Mouse (Mus musculus): ENCODE results near the gene Bean1. TPM values are rescaled to one million over a fixed set of nuclear protein-coding genes. Genes with fewer than 3 reads are reported as not detected.

The Bean1 gene
- polyA plus RNA-seq, 1 experiment from 2014 or later: not detected

DNA sequence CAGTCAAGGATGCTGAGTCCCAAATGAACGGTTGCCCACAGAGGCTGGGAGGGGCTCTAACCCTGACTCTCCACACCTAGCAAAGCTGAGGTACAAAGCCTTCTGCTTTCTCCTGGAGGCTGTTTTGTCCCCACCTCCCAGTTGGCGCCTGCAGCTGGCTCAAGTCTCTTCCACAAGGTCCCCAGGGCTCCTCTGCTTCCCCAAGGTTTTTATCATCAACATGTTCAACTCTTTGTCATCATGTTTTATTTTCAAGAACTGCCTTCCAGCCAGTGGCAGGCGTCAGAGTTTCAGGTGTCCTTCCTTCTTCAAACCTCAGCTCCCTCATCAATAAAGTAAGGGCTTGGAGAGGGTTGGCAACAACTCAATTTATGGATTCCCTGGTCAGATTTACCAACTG lies 781 bp upstream of the Bean1 start:
- Histone ChIP-seq H3K4me1 (ENCODE audit: insufficient read depth) (peaks cover 9% of the 10 kb centered on the region; the same call in 1 of the 2 replicates), H3K27ac (ENCODE audit: low read depth) (no peak overlapping the region), H3K36me3 (replicated peaks; ENCODE audit: insufficient read depth, low read length) (no peaks in the 10 kb centered on the region), H3K9ac (replicated peaks) (no peak overlapping the region), H3K27me3 (ENCODE audit: insufficient read depth, low read length) (peaks cover 48% of the 10 kb centered on the region), H3K4me3 (ENCODE audit: low read depth, low read length) (no peak overlapping the region), H3K4me2 (ENCODE audit: low read depth, low read length) (no peak overlapping the region), H3K9me3 (ENCODE audit: low read length) (no peaks in the 10 kb centered on the region)
- 56% methylated on average over 3 of the region's 3 CpGs for WGBS (ENCODE audit: insufficient replicate concordance)
- DNase-seq (no peak), ATAC-seq (no peak)
- TF ChIP-seq EP300 (IDR thresholded peaks at IDR 0.05; ENCODE audit: low read depth): no peak
- no peak for TF ChIP-seq CTCF (IDR thresholded peaks at IDR 0.05; ENCODE audit: low read depth)

DNA sequence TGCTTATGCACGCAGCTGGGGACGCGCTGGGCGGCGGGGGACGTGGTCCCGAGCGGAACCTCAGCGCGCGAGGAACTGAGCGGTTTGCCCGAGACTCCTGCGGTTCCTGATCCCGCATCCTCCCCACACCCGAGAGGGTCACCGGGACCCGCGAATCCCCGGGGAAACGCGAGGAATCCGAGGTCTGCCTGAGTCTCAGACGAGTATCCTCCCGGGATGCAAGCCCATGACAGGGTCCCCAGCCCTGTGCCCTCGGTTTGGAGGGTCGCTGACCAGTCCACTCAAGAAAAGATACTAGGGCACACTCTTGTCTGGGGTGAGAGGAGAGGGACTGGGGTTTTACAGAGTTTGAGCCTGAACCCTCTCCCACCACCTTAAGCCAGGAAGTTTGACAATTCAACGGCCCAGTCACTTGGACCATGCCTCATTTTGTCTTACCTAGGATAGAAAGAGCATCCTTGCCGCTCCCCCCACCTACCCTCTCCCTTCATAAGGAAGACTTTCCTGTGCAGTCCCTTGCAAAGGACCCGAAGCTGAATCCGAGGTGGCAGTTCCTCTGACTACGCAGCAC lies 893 bp downstream of the Bean1 start:
- peaks cover 9% of the 10 kb centered on the region; the same call in 1 of the 2 replicates for H3K4me1 ChIP-seq (ENCODE audit: insufficient read depth)
- H3K9ac ChIP-seq (replicated peaks): no peak overlapping the region
- 6% methylated on average over 32 of the region's 32 CpGs for WGBS (ENCODE audit: insufficient replicate concordance)
- no peaks in the 10 kb centered on the region for H3K9me3 ChIP-seq (ENCODE audit: low read length)
- DNase-seq (no peak), ATAC-seq (no peak)
- TF ChIP-seq EP300 (IDR thresholded peaks at IDR 0.05; ENCODE audit: low read depth): no peak
- no peak for TF ChIP-seq CTCF (IDR thresholded peaks at IDR 0.05; ENCODE audit: low read depth)
- H3K4me2 ChIP-seq (ENCODE audit: low read depth, low read length): peak overlapping the region; percentile 83
- peaks cover 48% of the 10 kb centered on the region for H3K27me3 ChIP-seq (ENCODE audit: insufficient read depth, low read length)
- H3K36me3 ChIP-seq (replicated peaks; ENCODE audit: insufficient read depth, low read length): no peaks in the 10 kb centered on the region
- peak overlapping the region; percentile 48 for H3K4me3 ChIP-seq (ENCODE audit: low read depth, low read length)
- no peak overlapping the region for H3K27ac ChIP-seq (ENCODE audit: low read depth)

DNA sequence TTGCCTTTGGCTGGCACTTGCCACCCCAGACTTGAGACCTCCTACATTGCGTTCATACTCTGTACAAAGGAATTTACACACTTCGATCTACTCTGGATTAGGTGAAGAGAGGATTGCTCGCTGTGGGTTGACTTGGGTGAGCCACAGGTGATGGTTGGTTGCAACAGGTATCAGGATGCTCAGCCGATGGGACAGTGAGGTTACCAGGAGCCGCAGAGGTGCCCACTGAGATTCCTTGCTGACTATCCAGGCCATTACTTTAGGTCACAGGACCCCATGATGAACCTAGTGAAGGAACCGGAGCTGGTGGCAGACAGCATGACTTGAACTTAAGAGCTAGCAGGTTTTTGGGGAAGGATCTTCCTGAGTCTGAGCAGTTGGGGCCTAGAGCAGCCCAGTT lies 2.2 kb downstream of the Bean1 start:
- 79% methylated on average over 6 of the region's 6 CpGs for WGBS (ENCODE audit: insufficient replicate concordance)
- no peak for TF ChIP-seq EP300 (IDR thresholded peaks at IDR 0.05; ENCODE audit: low read depth)
- TF ChIP-seq CTCF (IDR thresholded peaks at IDR 0.05; ENCODE audit: low read depth): no peak
- H3K4me1 ChIP-seq (ENCODE audit: insufficient read depth): peaks cover 9% of the 10 kb centered on the region; the same call in 1 of the 2 replicates

GRCm38 (mm10) chr8:104175848-104176527 lies 5.7 kb downstream of the Bean1 start:
- peaks cover 2% of the 10 kb centered on the region; the same call in 1 of the 2 replicates for H3K4me1 ChIP-seq (ENCODE audit: insufficient read depth)
- H3K36me3 ChIP-seq (replicated peaks; ENCODE audit: insufficient read depth, low read length): no peaks in the 10 kb centered on the region
- H3K9ac ChIP-seq (replicated peaks): no peak overlapping the region
- TF ChIP-seq CTCF (IDR thresholded peaks at IDR 0.05; ENCODE audit: low read depth) (no peak), EP300 (IDR thresholded peaks at IDR 0.05; ENCODE audit: low read depth) (no peak)
- no peaks in the 10 kb centered on the region for H3K9me3 ChIP-seq (ENCODE audit: low read length)
- WGBS (ENCODE audit: insufficient replicate concordance): 41% methylated on average over 8 of the region's 8 CpGs
- H3K4me2 ChIP-seq (ENCODE audit: low read depth, low read length): no peak overlapping the region
- peaks cover 27% of the 10 kb centered on the region for H3K27me3 ChIP-seq (ENCODE audit: insufficient read depth, low read length)
- no peak for ATAC-seq
- H3K27ac ChIP-seq (ENCODE audit: low read depth): no peak overlapping the region
- H3K4me3 ChIP-seq (ENCODE audit: low read depth, low read length): no peak overlapping the region
- DNase-seq: no peak

More for the DNA sequence above, 2.2 kb downstream of the Bean1 start:
- Histone ChIP-seq H3K9me3 (ENCODE audit: low read length) (no peaks in the 10 kb centered on the region), H3K36me3 (replicated peaks; ENCODE audit: insufficient read depth, low read length) (no peaks in the 10 kb centered on the region), H3K9ac (replicated peaks) (no peak overlapping the region), H3K27ac (ENCODE audit: low read depth) (no peak overlapping the region), H3K4me2 (ENCODE audit: low read depth, low read length) (no peak overlapping the region), H3K4me3 (ENCODE audit: low read depth, low read length) (no peak overlapping the region), H3K27me3 (ENCODE audit: insufficient read depth, low read length) (peaks cover 48% of the 10 kb centered on the region)
- ATAC-seq: no peak
- DNase-seq: no peak

- Histone ChIP-seq H3K36me3 (replicated peaks; ENCODE audit: insufficient read depth, low read length) (no peaks in the 10 kb centered on the region), H3K4me1 (ENCODE audit: insufficient read depth) (no peaks in the 10 kb centered on the region), H3K4me2 (ENCODE audit: low read depth, low read length) (no peak overlapping the region), H3K27me3 (ENCODE audit: insufficient read depth, low read length) (peaks cover 16% of the 10 kb centered on the region), H3K9me3 (ENCODE audit: low read length) (no peaks in the 10 kb centered on the region), H3K27ac (ENCODE audit: low read depth) (no peak overlapping the region), H3K4me3 (ENCODE audit: low read depth, low read length) (no peak overlapping the region), H3K9ac (replicated peaks) (no peak overlapping the region)
- no peak for TF ChIP-seq EP300 (IDR thresholded peaks at IDR 0.05; ENCODE audit: low read depth)
- no peak for TF ChIP-seq CTCF (IDR thresholded peaks at IDR 0.05; ENCODE audit: low read depth)
- WGBS (ENCODE audit: insufficient replicate concordance): 75% methylated on average over 4 of the region's 4 CpGs
- no peak for DNase-seq
- ATAC-seq: no peak
These were observed 6.8 kb downstream of the Bean1 start for GRCm38 (mm10) chr8:104177054-104177453.

DNA sequence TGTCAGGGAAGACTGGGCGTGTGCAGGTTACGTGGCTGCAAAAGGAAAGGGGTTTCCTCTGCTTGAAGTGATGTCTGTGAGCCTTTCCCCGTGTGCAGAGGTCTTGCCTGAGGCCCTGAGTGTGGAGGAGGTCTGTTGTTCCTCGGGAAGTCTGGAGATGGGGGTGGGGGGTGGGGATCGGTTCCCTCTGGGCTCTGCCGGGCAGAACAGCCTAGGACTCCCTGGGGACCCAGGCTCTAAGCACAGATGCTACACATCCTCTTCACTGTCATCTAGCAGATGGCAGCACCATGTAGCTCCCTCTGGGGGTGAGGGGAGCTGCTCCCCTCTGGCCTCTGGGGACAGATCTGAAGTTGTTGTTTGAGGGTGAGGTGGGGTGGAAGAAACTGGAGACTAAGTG lies 14.7 kb downstream of the Bean1 start:
- H3K27me3 ChIP-seq (ENCODE audit: insufficient read depth, low read length): no peaks in the 10 kb centered on the region
- H3K9ac ChIP-seq (replicated peaks): no peak overlapping the region
- peak; percentile 62 for ATAC-seq
- TF ChIP-seq CTCF (IDR thresholded peaks at IDR 0.05; ENCODE audit: low read depth) (peak; percentile 38), EP300 (IDR thresholded peaks at IDR 0.05; ENCODE audit: low read depth) (no peak)
- H3K4me2 ChIP-seq (ENCODE audit: low read depth, low read length): no peak overlapping the region
- no peaks in the 10 kb centered on the region for H3K9me3 ChIP-seq (ENCODE audit: low read length)
- DNase-seq: peak; percentile 34
- no peaks in the 10 kb centered on the region for H3K36me3 ChIP-seq (replicated peaks; ENCODE audit: insufficient read depth, low read length)
- H3K4me3 ChIP-seq (ENCODE audit: low read depth, low read length): no peak overlapping the region
- H3K4me1 ChIP-seq (ENCODE audit: insufficient read depth): no peaks in the 10 kb centered on the region
- no peak overlapping the region for H3K27ac ChIP-seq (ENCODE audit: low read depth)
- 33% methylated on average over 6 of the region's 6 CpGs for WGBS (ENCODE audit: insufficient replicate concordance)
